Mouse (Mus musculus): ENCODE data around the gene Antxr1.

Gene Antxr1

DNA sequence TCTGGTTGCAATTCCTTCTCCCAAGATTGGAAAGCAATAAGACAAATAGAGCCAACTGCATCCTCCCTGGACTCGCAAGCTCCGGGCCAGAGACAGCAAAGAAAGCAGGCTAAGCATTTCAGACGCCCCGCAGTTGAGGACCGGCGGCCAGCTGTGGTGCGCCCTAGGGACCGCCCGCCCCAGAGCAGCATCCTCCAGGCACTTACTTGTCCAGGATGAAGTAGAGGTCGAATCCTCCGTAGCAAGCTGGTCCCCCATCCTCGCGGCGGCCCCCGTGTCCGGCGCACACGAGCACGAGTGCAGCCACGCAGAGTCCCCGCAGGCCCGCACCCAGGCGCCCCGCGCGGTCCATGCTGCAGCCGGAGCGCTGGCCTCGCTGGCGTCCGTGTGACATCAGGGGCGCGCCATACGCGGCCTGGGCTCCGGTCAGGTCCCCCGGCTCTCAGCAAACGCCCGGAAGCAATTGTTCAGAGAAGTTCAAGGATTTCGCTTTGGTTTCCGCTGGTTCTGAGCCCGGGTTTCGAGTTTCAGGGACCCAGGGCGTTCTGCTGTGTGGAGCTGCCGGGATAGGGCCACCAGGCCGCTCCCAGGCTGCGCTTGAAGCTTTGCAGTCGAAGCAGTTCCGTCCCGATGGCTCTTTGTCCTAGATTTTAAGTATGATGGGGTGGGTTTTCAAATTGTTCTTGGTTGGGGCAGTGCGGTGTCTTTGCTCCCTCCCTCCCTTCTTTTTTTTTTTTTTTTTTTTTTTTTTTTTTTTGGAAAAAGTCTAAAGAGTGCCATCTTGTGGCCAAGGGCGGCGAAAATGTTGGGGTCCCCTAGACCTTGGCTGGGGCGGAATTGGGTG, at the start of gene Antxr1:
Antxr1 (minus strand) TSS at position 731 of the 844 bp plus-strand sequence.
- DNase-seq: peak; percentile 51

DNA sequence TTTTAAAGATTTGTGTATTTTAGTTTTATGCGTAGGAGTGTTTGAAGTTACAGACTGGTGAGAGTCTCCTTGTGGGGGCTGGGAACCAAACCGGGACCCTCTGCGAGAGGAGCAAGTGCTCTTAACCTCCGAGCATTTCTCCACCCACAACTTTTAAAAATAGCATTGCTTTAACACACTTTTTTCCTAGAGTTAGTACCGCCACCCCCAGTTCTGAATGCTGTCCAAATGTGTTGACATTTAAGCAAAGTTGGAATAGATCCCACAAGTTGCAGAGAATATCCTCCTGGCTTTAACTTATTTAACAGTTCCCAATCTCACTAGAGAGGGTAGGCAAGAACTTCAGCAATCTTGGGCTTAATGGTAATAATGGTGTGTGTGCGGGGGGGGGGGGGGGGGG, 49.1 kb upstream of the Antxr1 start:
- peak; percentile 19 for DNase-seq

DNA sequence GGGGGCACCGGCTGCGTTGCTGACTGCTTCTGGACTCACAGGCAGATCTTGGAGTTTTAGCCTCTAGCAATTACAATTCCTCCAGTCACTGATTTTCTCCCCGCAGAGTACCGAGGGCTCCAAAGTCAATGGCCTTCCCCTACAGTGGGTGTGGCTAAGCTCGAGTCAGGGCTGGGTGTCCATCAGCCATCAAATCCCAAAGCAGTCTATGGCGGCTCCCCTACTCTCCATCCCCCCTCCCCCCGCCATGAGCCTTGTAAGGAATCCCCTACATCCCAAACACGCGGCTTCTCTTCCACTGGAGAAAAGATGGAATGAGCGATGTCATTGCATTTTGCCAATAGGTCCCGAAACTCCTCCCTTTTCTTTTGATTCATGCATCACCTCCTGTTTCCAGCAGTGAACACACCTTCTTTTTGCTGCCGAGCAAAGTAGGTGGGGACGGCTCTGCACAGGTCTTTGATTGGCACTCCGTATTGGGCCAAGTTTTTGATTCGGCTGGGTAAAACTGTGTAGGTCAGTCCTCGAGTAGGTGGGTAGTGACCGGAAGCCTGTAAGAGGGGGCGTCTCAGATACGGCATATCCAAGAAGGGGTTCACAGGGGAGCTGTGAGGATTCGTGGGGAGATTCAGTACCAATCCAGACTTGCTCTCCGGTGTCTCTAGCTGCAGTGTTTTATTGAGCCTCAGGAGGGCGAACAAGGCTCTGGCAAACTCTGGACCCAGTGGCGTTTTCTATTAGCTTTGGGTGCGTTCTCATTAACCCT, 48.5 kb upstream of the Antxr1 start:
- DNase-seq: peak; percentile 25

DNA sequence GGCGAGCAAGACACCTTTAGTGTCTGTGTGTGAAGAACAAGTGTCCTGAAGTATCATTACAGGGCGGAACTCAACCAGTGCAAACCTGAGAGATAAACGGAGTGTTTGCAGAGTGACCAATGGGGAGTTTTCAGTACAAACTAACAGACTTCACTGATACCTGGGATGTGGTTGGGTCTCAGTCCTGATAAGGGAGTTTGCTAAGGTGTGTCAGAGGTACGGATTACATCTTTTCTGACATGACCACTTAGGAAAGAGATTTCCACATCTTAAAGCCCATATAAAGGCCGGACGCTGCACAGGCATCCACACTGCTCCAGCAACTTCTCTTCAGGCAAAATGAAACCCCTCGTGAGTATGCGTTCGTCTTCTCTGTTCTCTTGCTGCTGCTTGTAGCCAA, 37.4 kb upstream of the Antxr1 start, which contains the start of gene Gkn2:
Gkn2 (plus strand) TSS at position 301 of the 400 bp plus-strand sequence.
- no peak for DNase-seq

DNA sequence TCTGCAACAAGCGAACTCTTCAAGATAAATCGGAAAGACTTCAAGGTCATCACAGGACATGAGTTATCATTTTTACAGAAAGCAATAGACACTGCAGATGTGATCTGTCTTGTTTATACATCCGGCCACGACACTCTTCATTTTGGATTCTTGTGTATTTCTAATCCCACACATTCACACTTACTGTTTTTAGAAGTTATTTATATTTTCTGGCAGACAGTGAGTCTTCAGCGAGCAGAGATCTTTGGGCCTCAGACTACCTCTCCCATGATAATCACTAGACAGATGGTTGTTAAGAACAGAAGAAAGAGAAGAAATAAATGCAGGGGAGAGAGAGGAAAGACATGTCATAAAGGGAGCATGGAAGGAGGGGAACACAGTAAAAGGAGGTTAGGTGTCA, 33.6 kb upstream of the Antxr1 start:
- DNase-seq: no peak

DNA sequence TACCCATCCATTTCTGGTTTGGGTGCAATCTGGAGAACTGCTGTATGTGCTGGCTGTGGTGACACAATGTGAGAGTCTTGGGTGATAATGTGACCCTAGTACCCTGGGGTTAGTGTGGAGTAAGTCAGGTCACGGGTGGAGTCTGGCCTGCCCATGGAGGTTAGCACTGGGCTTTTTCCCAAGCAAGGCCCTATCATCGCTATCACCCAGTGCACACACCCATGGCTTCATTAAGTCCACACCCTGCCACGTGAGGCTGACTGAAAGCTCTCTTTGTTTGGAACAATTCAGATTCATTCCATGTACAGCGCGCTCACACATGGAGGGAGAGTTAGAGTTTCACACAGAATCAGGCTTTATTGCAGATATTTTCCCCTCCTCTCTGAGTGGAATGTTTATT, 18.8 kb upstream of the Antxr1 start:
- no peak for DNase-seq

DNA sequence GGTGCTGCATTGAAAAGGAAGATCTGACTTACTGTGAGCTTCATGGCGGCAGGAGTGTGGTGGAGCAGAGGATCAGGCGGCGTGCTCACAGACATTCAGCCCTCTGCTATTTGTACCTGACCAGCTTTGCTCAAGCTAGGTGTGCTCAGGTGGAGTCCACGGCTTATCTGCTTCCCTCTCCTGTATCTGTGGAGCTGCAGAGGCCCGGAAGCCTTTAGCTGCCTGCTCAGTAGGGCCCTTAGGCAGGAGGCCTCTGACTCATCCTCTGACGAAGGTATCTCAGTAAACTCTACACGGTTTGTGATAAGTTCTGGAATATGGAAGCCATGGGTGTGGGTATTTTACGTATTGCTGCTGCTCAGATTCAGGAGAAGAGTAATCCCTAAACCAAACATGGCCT, 15.2 kb upstream of the Antxr1 start, which contains the start of gene Gkn1:
Gkn1 (minus strand) TSS at position 114 of the 400 bp plus-strand sequence.
- no peak for DNase-seq

DNA sequence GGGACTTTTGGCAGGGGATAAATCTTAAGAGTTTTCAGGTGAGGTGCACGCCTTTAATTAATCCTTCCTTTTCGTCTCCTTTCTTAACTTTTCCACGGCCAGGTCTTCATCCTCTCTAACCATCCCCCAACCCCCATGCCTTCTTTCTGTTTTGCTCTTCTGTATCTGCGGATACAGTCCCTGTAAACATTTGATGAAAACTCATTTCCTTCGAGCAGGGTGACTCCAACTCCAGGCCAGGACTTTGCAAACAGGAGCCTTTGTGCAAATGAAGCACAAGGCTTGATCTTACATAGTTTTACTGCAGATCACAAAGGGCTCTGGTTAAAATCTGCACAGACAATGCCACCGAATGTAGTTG, 294 bp upstream of the Antxr1 start:
- DNase-seq: no peak

DNA sequence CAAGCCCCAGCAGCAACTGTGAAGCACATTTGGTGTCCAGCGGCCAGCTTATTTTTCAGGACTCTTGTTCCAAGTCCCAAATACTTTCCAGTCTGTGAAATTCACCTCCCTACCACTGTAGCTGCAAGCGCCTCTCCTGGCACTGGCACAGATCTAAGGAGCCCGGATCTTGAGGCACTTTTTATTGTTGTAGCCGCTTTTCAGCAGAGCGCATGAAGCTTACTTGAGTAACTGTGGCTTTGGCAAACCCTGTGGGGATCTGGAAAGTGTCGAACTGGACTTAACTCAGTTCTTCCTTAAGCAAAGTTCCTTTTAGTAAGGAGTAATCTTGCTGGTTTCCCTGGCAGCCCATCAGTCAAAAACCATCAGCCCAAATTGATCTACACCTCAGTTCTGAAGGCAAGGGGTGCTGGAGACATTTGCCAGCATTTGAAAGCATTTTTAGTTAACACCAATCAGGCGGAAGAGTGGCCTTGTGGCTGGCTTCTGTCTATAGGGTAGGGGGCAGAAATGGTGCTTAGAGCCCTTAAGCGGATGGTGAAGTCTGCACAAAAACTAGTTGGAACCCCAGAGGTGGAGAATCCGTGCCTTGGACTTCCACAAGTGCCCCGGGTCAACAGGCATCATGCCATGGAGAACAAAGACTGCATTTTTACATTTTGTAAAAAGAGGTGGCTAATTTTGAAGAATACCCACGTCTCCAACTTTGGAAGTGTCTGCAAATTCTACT, 1.1 kb downstream of the Antxr1 start:
- peak; percentile 54 for DNase-seq

DNA sequence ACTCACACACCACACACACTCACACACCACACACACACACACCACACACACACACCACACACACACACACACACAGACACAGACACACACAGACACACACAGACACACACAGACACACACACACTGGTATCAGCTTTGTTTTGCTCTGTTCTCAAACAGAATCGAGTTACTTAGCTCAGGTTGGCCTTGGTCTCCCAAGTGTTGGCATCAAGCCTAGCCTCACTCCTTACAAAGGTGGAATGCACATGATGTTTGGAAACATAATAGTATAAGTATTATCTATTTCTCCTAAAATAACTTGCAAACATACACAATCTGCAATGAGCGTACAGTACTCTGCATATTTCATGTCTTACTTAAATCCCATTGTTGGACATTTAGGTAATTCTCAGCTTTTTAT, 3.2 kb downstream of the Antxr1 start:
- DNase-seq: no peak

DNA sequence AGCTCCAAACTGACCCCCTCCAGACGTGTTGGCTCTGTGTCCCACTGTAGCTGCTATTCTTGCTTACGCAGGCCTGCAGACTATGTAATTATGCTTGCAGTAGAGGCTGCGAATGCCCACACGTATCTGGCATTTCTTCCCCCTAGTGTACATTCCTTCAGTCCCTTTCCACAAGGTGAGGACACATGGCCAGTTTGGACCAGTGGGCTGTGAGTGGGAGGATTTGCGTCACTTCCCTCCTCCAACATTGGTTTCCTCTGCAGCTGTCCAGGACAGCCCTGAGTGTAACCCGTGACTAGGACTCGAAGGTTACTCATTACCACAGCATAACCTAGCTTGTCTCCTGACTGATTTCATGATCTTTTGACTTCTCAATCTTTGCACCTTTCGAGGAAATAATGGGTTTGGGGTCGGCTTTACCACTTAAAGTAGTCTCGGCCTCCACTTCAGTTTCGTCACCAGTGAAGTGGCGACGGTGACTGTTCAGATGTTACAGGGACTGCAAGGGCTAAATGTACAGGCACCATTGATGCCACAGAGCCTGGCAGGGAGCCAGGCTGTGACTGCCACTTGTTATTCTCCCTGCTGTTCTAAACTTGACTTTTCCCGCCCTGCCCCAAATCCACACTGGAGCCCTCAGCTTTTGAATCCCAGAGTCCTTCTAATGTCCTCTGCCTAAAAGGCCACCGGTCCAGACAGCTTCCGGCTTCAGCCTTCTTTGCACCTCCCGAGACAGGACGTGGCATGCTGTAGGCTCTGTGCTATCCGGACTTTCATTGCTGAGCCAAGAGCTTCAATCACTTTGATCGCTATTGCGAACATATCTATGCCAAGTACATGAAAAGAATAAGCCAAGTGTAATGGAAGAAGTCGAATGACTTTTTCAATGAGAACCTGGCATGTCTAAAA, 7.1 kb downstream of the Antxr1 start:
- no peak for DNase-seq

DNA sequence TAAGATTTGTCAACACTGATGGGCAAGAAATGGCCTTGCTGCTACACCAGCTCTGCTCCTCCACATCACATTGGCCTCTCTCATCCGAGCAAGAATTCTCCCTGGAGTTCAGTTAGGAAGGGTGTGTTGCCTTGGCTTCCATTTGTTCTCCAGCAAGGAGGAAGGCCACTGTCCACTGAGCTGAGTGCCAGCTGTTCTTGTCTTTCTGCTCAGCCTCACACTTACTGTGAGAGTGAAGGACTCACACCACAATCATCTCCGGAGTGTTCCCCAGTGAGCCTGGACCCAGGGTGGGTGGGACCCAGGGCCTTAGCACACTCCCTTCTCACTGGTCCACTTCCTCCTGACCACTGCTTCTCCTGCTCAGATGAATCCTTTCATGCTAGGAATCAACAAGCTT, 8.7 kb downstream of the Antxr1 start:
- DNase-seq: no peak

DNA sequence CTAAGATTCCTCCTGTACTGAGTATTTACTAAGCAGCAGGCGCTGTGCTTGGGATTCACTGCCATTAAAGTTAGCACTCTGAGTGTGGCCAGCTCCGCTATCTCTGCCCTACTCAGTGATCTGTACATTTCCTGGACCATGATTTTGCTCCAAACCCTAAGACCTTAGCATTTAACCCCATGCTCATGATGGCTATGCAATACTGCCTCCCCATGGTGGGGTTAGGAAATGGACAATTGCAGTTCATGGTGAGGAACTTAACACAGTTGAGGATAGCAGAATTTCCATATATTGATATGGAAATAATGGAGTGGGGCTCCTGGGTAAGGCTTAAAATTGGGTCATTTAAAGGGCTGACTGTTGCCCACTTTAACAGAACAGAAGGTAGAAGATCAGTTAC, 12.2 kb downstream of the Antxr1 start:
- no peak for DNase-seq

DNA sequence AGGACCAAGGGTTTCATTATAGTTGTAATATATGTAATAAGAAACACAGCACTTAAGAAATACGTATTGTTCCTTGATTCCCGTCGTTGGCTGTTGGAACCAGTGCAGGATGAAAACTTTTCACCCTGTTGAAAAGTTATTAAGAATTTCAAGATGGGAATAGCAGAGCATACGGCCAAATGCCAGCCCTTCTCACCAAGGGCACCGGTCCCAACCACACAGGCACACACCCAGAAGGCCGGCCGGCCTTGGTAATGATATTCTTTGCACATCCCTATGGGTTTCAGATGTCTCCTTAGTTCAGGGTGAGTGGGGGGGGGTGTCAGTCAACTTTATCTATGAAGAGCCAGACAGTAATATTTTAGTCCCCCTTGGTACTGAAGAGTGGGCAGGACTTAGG, 17.0 kb downstream of the Antxr1 start:
- no peak for DNase-seq

DNA sequence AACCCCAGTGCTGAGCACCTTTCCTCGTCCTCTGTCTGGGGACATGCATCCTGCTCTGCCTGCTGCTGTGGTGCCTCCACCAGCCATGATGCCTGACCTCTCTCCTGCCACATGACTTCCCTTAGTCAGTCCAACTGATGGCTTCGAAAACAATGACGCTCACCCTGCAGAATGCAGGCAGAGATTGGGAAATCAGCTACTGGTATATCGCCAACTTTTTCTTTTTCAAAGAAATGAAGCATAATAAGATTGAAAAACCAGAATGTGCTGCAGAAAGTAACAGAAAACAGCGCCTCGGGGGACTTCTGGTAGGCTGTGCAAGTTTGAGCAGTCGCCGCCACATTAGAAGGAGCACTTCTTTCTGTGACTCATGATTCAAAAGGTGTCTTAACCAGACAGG, 18.7 kb downstream of the Antxr1 start:
- DNase-seq: no peak

DNA sequence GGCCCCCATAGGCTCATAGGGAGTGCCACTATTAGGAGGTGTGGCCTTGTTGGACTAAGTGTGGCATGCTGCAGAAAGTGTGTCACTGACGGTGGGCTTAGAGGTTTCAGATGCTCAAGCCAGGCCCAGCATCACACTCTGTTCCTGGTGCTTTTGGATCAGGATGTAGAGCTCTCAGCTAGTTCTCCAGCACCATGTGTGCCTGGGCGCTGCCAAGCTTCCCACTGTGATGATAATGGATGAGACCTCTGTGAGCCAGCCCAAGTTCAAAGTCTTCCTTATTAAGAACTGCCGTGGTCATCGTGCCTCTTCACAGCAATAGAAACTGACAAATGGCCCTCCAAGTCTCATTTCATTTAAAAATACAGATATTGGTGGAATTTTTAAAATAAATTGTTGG, 22.9 kb downstream of the Antxr1 start:
- no peak for DNase-seq

DNA sequence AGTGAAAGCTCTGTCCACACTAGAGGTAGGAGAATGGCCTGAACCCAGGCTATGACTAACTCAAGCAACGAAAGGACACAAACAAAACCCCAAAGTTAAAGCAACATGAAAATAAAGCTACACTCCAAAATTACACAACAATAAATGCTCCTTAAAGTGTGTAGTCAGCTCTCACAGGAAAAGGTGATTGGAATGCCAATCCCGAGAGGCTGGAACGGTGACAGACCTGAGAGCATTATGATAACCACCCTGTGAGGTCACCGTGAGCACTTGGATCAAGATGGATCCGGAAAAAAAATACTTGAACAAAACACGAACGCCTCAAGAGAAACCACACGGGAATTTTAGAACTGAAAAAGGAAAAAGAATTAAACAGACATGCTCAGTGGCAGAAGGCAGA, 31.1 kb downstream of the Antxr1 start:
- no peak for DNase-seq

DNA sequence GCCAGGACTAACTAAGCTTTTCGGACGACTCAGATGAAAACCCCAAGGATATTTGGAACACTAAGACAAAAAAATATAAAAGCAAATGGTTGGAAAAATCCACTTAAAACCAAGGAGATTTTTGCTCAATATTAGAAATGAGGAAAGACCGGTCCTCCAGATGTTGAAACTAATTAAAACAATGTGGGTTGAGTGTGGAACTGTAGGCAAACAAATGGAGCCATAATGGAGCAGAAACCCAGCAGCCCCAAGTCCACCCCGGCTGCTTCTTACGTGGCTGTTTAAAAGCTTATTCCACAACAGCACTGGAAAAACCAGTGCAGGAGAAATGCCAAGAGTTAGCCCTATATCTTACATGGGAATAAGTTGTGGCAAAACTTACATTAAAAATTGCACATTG, 32.9 kb downstream of the Antxr1 start:
- DNase-seq: no peak

DNA sequence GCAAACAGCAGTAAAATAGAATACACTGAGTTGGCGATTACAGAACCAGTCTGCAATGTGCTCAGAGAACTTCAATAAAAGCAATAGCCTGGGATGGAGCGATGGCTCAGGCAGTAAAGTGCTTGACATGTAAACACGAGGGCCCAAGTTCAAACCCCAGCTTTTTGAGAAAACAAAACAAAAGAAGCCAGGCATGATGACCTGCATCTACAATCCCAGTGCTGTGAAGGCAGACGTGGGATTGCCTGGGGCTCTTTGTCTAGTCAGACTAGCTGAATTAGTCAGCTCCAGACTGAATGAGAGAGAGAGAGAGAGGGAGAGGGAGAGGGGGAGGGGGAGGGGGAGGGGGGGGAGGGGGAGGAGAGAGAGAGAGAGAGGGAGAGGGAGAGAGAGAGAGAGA, 33.6 kb downstream of the Antxr1 start:
- no peak for DNase-seq

DNA sequence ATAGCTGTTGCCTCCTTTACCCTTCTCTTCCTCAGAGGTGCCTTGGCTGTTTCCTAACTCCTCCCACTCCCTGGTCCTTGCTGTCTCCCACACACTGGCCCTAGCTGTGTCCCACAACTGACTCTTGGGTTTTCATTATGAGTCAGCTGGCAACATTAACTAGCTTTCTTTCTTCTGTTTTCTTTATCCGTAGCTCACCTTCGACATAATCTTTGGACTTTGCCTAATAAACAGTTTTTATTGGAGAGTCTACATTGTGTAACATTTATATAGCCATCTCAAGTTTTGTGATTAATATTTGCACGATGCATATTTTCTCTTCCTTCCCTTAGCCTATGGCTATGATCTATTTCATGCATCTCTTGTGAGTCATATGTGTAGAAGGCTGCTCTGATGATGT, 40.7 kb downstream of the Antxr1 start:
- no peak for DNase-seq

DNA sequence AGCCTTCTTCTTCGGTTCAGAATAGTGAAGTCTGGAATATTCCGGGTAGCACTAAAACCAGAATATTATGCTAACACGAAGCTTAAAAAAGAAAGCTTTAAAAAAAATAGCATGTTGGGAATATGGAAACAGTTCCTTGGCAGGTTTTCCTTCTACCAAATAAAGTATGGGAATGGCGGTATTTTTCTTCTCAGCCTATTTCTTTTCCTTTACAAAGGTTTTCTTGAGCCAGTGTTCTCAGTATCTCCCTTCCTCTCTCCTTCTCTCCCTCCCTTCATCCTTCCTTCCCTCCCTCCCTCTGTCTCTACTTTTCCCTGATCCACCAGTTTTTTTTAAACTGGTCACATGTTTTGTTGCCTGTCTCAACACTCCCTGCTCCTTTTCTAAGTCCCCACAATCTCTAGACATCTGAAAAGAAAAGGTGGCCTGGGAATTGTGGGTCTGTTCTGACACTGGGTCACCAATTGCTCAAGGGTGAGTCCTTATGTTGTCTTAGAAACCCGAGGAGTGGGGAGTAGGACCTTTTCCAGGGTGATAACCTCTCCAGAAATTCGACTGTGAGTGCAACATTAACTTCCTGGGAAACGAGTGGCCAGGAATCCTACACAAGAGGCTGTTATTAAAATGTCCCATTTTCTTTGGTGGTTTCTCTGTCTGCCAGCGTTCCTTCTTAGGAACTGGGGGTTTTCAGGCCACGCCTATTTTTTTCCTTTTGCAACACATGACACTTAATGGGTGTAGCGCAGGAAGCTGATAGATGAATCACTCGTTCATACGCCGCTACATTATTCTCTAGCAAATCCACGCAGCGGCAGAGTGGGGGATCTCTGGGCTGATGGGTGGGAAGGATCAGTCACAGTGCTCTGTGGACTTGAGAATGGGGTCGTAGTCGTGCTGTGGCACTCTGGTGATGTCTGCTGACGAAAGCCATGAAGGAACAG, 42.4 kb downstream of the Antxr1 start:
- no peak for DNase-seq
